Mouse (Mus musculus): ENCODE data around the gene Ccno. TPM values are rescaled to one million over a fixed set of nuclear protein-coding genes. Genes with fewer than 3 reads are reported as not detected.

The Ccno gene
- polyA plus RNA-seq, 1 experiment from 2014 or later = not detected

DNA sequence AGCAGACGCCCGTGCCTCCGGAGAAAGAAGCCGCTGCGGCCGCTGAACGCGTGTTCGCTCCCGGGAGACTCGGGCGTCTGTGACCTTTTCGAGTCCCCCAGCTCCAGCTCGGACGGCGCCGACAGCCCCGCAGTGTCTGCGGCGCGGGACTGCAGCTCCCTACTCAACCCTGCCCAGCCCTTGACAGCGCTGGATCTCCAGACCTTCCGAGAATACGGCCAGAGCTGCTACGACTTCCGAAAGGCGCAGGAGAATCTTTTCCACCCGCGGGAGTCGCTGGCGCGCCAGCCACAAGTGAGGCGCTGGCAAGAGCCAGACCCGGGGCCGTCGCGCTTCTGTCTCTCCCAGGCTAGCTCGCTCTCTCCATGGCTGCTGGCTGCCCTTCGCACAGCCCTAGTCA lies 389 bp downstream of the Ccno start:
- WGBS = 0% methylated on average over 39 of the region's 39 CpGs
- H3K9ac ChIP-seq = peak overlapping the region; percentile 65
- H3K4me1 ChIP-seq (replicated peaks) = peaks cover 42% of the 10 kb centered on the region
- no peak overlapping the region for H3K27ac ChIP-seq (replicated peaks)
- H3K4me3 ChIP-seq = peak overlapping the region; percentile 53
- H3K27me3 ChIP-seq = peaks cover 88% of the 10 kb centered on the region
- no peaks in the 10 kb centered on the region for H3K9me3 ChIP-seq
- peak overlapping the region; percentile 95 for H3K4me2 ChIP-seq
- ATAC-seq (ENCODE audit: low read depth) = peak; percentile 58
- no peaks in the 10 kb centered on the region for H3K36me3 ChIP-seq

DNA sequence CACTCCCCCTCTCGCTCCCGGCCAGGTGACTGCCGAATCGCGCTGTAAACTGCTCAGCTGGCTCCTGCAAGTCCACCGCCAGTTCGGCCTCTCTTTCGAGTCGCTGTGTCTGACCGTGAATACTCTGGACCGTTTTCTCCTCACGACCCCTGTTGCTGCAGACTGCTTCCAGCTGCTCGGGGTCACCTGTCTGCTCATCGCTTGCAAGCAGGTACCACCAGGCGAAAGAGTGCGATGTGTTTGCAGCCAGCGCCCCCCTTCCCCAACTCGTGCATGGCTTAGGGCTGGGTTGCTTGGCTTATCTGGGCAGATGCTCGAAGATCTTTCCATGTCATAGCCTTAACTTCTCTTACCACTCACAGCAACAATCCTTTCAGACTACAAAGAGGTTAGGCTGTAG lies 1.3 kb downstream of the Ccno start:
- H3K27ac ChIP-seq (replicated peaks) = no peak overlapping the region
- H3K9me3 ChIP-seq = no peaks in the 10 kb centered on the region
- no peak overlapping the region for H3K9ac ChIP-seq
- peaks cover 49% of the 10 kb centered on the region for H3K4me1 ChIP-seq (replicated peaks)
- no peaks in the 10 kb centered on the region for H3K36me3 ChIP-seq
- H3K27me3 ChIP-seq = peaks cover 90% of the 10 kb centered on the region
- ATAC-seq (ENCODE audit: low read depth) = no peak
- peak overlapping the region; percentile 53 for H3K4me3 ChIP-seq
- 2% methylated on average over 19 of the region's 19 CpGs for whole genome bisulfite sequencing
- peak overlapping the region; percentile 95 for H3K4me2 ChIP-seq

DNA sequence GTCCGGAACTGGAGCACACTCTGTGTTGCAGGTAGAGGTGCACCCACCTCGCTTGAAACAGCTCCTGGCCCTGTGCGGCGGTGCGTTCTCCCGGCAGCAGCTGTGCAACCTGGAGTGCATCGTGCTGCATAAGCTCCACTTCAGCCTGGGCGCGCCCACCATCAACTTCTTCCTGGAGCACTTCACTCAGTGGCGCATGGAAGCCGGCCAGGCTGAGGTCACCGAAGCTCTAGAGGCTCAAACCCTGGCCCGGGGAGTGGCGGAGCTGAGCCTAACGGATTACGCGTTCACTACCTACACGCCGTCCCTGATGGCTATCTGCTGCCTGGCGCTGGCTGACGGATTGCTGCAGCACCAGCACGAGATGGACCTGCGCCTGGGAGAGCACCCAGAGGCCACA lies 1.9 kb downstream of the Ccno start:
- no peak overlapping the region for H3K4me3 ChIP-seq
- no peak for ATAC-seq (ENCODE audit: low read depth)
- WGBS = under 1% methylated on average over 23 of the region's 23 CpGs
- H3K27me3 ChIP-seq = peaks cover 91% of the 10 kb centered on the region
- H3K4me1 ChIP-seq (replicated peaks) = peaks cover 56% of the 10 kb centered on the region
- no peaks in the 10 kb centered on the region for H3K9me3 ChIP-seq
- H3K9ac ChIP-seq = no peak overlapping the region
- no peak overlapping the region for H3K27ac ChIP-seq (replicated peaks)
- H3K4me2 ChIP-seq = no peak overlapping the region
- no peaks in the 10 kb centered on the region for H3K36me3 ChIP-seq

DNA sequence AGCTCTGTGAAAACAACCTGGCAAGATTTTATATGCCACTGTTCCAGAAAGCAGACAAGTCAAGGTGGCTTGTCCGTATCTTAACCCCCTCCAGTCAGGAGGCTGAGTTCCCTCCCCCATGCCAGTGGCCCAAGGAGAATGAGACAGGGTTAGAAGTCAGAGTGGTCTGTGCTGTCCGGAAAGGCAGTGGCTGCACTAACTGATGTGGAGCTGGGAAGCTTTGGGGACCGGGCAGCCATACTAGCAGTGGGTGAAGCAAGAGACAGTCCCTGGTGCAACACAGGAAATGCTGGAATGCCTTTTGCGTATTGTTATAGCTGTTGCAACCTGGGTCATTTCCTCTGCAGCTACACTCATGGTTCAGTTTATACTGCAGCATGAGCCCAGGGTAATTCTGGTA lies 2.7 kb downstream of the Ccno start:
- H3K36me3 ChIP-seq = no peaks in the 10 kb centered on the region
- H3K4me2 ChIP-seq = no peak overlapping the region
- no peak for ATAC-seq (ENCODE audit: low read depth)
- peaks cover 57% of the 10 kb centered on the region for H3K4me1 ChIP-seq (replicated peaks)
- H3K4me3 ChIP-seq = no peak overlapping the region
- H3K9ac ChIP-seq = no peak overlapping the region
- peaks cover 96% of the 10 kb centered on the region for H3K27me3 ChIP-seq
- H3K9me3 ChIP-seq = no peaks in the 10 kb centered on the region
- 16% methylated on average over 4 of the region's 4 CpGs for WGBS
- no peak overlapping the region for H3K27ac ChIP-seq (replicated peaks)

DNA sequence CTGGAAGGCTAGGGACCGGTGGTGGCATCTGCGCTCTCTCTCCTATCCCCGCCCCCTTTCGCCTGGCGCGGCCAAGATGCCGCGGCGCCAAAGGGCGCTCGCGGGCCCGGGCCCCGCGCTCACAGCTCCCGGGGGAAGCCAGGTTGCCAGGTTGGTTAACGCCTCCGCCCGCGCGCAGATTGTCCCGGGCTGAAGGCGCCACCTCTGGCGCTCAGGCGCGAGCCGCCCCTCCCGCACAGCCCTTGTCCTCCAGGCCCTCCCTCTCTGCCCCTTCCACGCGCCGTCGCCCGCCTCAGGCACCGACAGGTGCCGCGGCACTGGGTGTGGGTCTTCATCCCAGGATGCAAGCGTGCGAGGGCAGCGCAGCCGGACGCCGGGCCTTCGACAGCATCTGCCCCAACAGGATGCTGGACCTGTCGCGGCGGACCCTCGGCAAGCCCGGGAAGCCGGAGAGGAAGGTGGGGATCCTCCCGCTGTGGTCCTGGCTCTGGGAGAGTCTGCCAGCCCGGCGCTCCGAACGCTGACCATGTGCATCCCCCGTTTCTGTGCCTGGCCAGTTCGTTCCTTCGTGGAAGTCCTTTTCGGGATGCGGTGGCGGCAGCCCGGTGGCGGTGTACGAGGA lies 6.0 kb downstream of the Ccno start, which contains the start of gene Mcidas:
Mcidas (plus strand) TSS at position 315 of the 622 bp plus-strand sequence.
- peak within 1 kb of the TSS; percentile 42 for H3K4me3 ChIP-seq
- ATAC-seq (ENCODE audit: low read depth) = peak; percentile 62
- no peaks in the 10 kb centered on the region for H3K36me3 ChIP-seq
- H3K4me1 ChIP-seq (replicated peaks) = peaks cover 33% of the 10 kb centered on the region
- WGBS = under 1% methylated on average over 63 of the region's 63 CpGs
- no peak within 1 kb of the TSS for H3K27ac ChIP-seq (replicated peaks)
- H3K9ac ChIP-seq = peak within 1 kb of the TSS; percentile 58
- H3K27me3 ChIP-seq = peaks cover 95% of the 10 kb centered on the region
- no peaks in the 10 kb centered on the region for H3K9me3 ChIP-seq
- H3K4me2 ChIP-seq = peak within 1 kb of the TSS; percentile 75

DNA sequence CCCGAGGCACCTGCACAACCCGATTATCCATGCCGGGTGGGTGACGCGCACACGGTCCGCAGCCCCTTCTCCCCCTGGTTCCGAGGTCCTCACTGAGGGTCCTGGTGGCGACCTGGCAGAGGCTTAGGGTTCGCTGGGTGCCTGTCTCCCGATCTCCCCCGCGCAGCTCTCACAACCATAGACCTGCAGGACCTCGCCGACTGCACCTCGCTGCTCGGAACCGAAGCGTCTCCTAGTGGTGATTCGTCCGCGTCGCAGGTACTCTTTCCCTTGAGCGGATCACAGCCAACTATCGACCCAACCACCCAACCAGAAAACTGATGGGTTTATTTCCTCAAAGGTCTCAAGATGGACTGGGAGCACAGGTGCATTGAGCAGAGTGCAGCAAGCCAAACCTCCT lies 6.6 kb downstream of the Ccno start:
- WGBS = 0% methylated on average over 25 of the region's 25 CpGs
- peak overlapping the region; percentile 58 for H3K9ac ChIP-seq
- ATAC-seq (ENCODE audit: low read depth) = peak; percentile 55
- peaks cover 33% of the 10 kb centered on the region for H3K4me1 ChIP-seq (replicated peaks)
- H3K4me2 ChIP-seq = peak overlapping the region; percentile 75
- H3K36me3 ChIP-seq = no peaks in the 10 kb centered on the region
- peaks cover 95% of the 10 kb centered on the region for H3K27me3 ChIP-seq
- no peak overlapping the region for H3K27ac ChIP-seq (replicated peaks)
- H3K9me3 ChIP-seq = no peaks in the 10 kb centered on the region
- peak overlapping the region; percentile 42 for H3K4me3 ChIP-seq

DNA sequence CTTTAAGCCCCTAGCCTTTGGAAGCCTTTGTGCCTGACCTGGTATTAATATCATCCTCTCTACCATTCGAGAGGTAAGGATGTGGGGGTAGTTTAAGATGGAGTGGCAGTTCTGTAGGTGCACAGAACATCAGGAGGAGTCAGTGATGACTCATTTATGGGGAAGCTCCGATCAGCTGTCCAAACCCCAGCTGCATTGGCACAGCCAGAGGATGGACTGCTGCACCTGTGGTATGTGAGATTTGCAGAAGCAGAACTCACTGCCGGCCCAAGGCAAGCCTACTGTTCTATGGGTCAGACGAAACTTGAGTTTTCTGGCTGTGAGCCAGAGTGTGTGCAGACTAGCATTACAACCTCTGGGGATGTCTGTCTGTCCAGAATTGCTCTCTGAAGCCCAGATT lies 8.8 kb downstream of the Ccno start:
- 68% methylated on average over 4 of the region's 4 CpGs for WGBS
- no peak for ATAC-seq (ENCODE audit: low read depth)
- Histone ChIP-seq H3K4me2 (no peak overlapping the region), H3K27me3 (peaks cover 95% of the 10 kb centered on the region), H3K36me3 (no peaks in the 10 kb centered on the region), H3K4me1 (replicated peaks) (peaks cover 28% of the 10 kb centered on the region), H3K9me3 (no peaks in the 10 kb centered on the region), H3K9ac (no peak overlapping the region), H3K4me3 (no peak overlapping the region), H3K27ac (replicated peaks) (no peak overlapping the region)

DNA sequence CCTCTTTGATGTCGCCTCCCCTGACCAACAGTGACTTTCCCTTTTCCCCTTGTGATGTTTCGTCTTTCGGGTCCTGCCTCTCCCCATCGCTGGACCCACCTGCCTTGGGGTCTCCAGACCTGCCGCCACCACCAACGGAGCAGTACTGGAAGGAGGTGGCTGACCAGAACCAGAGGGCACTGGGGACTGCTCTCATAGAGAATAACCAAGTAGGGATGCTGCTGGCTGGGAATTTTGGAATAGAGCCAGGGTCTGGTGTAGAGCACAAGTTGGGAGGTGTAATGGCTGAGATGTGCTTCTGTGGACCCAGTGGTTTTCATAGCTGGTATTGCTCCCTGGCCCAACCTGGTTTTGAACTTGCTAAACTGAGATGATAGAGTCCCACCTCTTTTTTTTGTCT lies 9.8 kb downstream of the Ccno start:
- Histone ChIP-seq H3K27me3 (peaks cover 99% of the 10 kb centered on the region), H3K9me3 (no peaks in the 10 kb centered on the region), H3K36me3 (no peaks in the 10 kb centered on the region), H3K4me3 (no peak overlapping the region), H3K4me1 (replicated peaks) (peaks cover 28% of the 10 kb centered on the region), H3K4me2 (no peak overlapping the region), H3K27ac (replicated peaks) (no peak overlapping the region), H3K9ac (no peak overlapping the region)
- WGBS = 68% methylated on average over 6 of the region's 6 CpGs
- no peak for ATAC-seq (ENCODE audit: low read depth)

DNA sequence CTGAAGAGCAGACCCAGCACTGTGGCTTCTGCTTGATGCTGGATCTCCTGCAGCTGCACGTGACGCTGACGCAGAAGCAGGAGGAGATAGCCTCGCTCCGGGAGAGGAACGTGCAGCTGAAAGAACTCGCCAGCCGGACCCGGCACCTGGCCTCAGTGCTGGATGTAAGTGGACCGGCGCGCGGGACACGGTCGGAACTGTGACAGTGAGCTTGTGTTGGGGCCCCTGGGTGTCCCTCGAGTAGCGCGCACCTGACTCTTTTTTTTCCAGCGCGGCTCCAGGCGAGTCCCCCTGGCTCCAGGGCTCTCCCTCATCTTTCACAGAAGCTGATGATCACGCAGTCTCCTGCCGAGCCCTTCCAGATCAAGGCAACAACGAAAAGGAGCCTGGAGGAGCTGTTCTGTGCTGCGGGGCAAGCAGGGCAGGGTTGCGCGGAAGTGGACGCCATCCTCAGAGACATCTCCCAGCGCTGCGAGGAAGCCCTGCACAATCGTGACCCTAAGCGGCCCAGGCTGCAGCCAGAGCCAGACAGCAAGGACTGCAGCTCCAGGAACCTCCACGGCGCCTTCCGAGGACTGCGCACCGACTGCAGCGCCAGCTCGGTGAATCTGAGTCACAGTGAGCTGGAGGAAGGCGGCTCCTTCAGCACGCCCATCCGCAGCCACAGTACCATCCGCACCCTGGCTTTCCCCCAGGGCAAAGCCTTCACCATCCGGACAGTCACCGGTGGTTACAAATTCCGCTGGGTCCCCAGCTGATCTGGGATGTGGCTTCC lies 11.0 kb downstream of the Ccno start:
- Histone ChIP-seq H3K36me3 (no peaks in the 10 kb centered on the region), H3K4me3 (peak overlapping the region; percentile 47), H3K9me3 (no peaks in the 10 kb centered on the region), H3K27ac (replicated peaks) (no peak overlapping the region), H3K4me2 (peak overlapping the region; percentile 87), H3K4me1 (replicated peaks) (peaks cover 22% of the 10 kb centered on the region), H3K9ac (peak overlapping the region; percentile 70), H3K27me3 (peaks cover 88% of the 10 kb centered on the region)
- peak; percentile 66 for ATAC-seq (ENCODE audit: low read depth)
- under 1% methylated on average over 46 of the region's 46 CpGs for WGBS

DNA sequence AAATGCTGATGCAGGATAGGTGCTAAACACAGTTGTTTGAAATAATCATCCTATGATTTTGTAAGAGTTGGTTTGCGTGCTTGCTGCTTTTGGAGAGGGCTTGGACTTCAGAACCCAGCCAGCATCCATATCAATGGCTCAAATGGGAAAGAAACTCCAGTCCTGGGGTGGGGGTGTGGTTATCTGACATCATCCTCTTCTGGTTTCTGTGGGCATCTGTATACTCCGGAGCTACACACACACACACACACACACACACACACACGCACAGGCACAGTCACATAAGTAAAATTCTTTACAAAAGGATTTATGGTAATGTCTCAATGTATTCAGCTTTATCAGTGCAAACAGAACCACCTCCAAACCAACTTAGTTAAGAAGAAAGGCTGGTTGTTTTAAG lies 12.5 kb downstream of the Ccno start:
- peaks cover 13% of the 10 kb centered on the region for H3K4me1 ChIP-seq (replicated peaks)
- H3K27ac ChIP-seq (replicated peaks) = no peak overlapping the region
- WGBS = 81% methylated on average over 3 of the region's 3 CpGs
- H3K9ac ChIP-seq = no peak overlapping the region
- H3K4me2 ChIP-seq = no peak overlapping the region
- H3K4me3 ChIP-seq = no peak overlapping the region
- H3K9me3 ChIP-seq = no peaks in the 10 kb centered on the region
- peaks cover 73% of the 10 kb centered on the region for H3K27me3 ChIP-seq
- ATAC-seq (ENCODE audit: low read depth) = no peak
- no peaks in the 10 kb centered on the region for H3K36me3 ChIP-seq

DNA sequence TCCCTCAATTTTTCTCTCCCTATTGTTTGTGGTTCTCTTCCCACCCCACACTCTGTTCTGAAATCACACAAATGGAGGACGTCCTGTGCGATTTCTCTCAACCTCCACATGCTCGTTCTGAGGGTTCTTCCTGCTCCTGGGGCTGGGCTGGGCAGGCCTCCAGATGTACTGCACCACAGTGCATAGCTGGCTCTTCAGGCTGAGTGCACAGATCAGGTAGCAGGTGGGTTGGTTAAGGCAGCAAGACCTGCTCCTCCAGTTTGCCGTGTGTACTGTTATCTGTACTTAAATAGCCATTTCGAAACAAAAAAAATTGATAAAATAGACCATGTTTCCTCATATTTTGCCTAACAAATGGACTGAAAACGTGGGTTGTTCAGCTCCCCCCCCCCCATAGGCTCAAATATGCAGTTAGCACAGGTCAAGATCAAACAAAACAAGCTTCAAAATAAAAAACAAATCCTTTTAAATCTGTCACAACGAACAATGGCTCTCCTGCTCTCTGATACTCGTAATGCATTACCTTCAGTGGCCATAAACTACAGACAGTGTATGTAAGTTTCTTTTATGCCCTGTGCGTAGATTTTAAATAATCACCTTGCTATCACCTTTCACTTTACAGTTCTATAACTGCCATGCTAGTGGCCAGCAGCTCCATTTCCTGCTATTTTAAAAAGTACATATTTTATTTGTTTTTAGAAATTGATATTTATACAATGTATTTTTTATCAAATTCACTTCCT lies 13.1 kb downstream of the Ccno start:
- 75% methylated on average over 9 of the region's 9 CpGs for WGBS
- no peak overlapping the region for H3K4me3 ChIP-seq
- no peaks in the 10 kb centered on the region for H3K36me3 ChIP-seq
- ATAC-seq (ENCODE audit: low read depth) = no peak
- H3K9ac ChIP-seq = no peak overlapping the region
- peaks cover 13% of the 10 kb centered on the region for H3K4me1 ChIP-seq (replicated peaks)
- no peak overlapping the region for H3K27ac ChIP-seq (replicated peaks)
- no peaks in the 10 kb centered on the region for H3K9me3 ChIP-seq
- no peak overlapping the region for H3K4me2 ChIP-seq
- H3K27me3 ChIP-seq = peaks cover 66% of the 10 kb centered on the region

DNA sequence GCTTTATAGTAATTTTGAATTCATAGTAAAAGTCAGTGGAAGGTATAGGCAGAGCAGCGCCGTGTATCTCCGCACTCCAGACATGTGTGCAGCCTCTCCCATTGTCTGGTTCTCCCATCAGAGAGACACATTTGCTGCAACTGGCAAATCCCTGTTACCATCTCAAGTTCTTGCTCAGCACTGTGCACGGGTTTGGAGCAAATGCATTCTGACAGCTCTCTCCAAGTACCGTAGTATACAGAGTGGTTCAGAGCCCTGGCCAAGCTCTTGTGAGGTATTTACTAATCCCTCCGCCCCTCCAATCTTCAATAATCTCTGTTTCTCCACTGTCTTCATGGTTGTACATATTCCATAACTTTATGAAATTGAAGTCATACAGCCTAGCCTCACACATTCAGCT lies 25.1 kb downstream of the Ccno start:
- Histone ChIP-seq H3K27me3 (no peaks in the 10 kb centered on the region), H3K9me3 (no peaks in the 10 kb centered on the region), H3K4me3 (no peak overlapping the region), H3K4me1 (replicated peaks) (no peaks in the 10 kb centered on the region), H3K36me3 (no peaks in the 10 kb centered on the region), H3K4me2 (no peak overlapping the region), H3K9ac (no peak overlapping the region), H3K27ac (replicated peaks) (no peak overlapping the region)
- no peak for ATAC-seq (ENCODE audit: low read depth)
- WGBS = 80% methylated on average over 6 of the region's 6 CpGs
